ENCODE assay signal across 12 mouse cellular contexts in genomic region chr1:98678686-98679085, GRCm38 (mm10).
"Had no signal": no experiment of that assay in that cellular context is flagged by ENCODE, and none has a peak within 500 bp of the region (broad histone marks: within the 10 kb centered on the region; RNA-seq: fewer than 3 reads in every experiment).

No protein-coding gene starts in this region.

- H3K27ac ChIP-seq: midbrain, embryonic 10.5 days; midbrain, embryonic 12.5 days; midbrain, embryonic 15.5 days; neural tube, embryonic 12.5 days had no signal

- H3K4me3 ChIP-seq: midbrain, embryonic 10.5 days; midbrain, embryonic 12.5 days; midbrain, embryonic 15.5 days; neural tube, embryonic 12.5 days had no signal

- H3K36me3 ChIP-seq: midbrain, embryonic 10.5 days; midbrain, embryonic 12.5 days; midbrain, embryonic 15.5 days; neural tube, embryonic 12.5 days had no signal

- H3K9ac ChIP-seq: lung, embryonic 14.5 days; midbrain, embryonic 12.5 days; midbrain, embryonic 15.5 days; neural tube, embryonic 12.5 days had no signal

- ATAC-seq: midbrain, embryonic 15.5 days had no signal

- H3K4me1 ChIP-seq: midbrain, embryonic 10.5 days; midbrain, embryonic 12.5 days; midbrain, embryonic 15.5 days; neural tube, embryonic 12.5 days had no signal

- DNase-seq: lung, adult 18-20 months; lung, embryonic 14.5 days; lung, postnatal 10 days; lung, postnatal 4 days; right cerebral cortex, postnatal 14 days; thymus, adult 18-20 months; thymus, postnatal 14 days; thymus, postnatal 36 days had no signal

- H3K27me3 ChIP-seq: midbrain, embryonic 12.5 days; midbrain, embryonic 15.5 days; neural tube, embryonic 12.5 days had no signal

- H3K9me3 ChIP-seq: midbrain, embryonic 10.5 days; midbrain, embryonic 12.5 days; midbrain, embryonic 15.5 days; neural tube, embryonic 12.5 days had no signal

- H3K4me2 ChIP-seq: lung, embryonic 14.5 days; midbrain, embryonic 12.5 days; midbrain, embryonic 15.5 days; neural tube, embryonic 12.5 days had no signal
